Mouse (Mus musculus): ENCODE data around the gene Esr1.

GRCm38 (mm10) chr10:4633287-4634030 lies 22.1 kb downstream of the Esr1 start:
- TF ChIP-seq CTCF (IDR thresholded peaks at IDR 0.05; ENCODE audit: extremely low read depth, insufficient read length, insufficient replicate concordance, low read depth, low read length) (no peak), POLR2A (IDR thresholded peaks at IDR 0.05; ENCODE audit: low read depth, low read length) (no peak)

All from small intestine, adult 2 months (tissue).